Mouse (Mus musculus): Measurements from ENCODE around the gene Clic4.
"Not testable (repeated sequence)": the region's sequence is repeated elsewhere in the genome, so short reads cannot be mapped to it uniquely, and the experiment has no call there.

- TF ChIP-seq POLR2A (IDR thresholded peaks at IDR 0.05; ENCODE audit: insufficient read depth, low read depth, low read length); CTCF (IDR thresholded peaks at IDR 0.05): not testable (repeated sequence)
Measured at GRCm38 (mm10) chr4:135184277-135184676, 88.3 kb downstream of the Clic4 start.
